Comparison of ENCODE assay signal across 10 mouse cellular contexts in the genomic region with DNA sequence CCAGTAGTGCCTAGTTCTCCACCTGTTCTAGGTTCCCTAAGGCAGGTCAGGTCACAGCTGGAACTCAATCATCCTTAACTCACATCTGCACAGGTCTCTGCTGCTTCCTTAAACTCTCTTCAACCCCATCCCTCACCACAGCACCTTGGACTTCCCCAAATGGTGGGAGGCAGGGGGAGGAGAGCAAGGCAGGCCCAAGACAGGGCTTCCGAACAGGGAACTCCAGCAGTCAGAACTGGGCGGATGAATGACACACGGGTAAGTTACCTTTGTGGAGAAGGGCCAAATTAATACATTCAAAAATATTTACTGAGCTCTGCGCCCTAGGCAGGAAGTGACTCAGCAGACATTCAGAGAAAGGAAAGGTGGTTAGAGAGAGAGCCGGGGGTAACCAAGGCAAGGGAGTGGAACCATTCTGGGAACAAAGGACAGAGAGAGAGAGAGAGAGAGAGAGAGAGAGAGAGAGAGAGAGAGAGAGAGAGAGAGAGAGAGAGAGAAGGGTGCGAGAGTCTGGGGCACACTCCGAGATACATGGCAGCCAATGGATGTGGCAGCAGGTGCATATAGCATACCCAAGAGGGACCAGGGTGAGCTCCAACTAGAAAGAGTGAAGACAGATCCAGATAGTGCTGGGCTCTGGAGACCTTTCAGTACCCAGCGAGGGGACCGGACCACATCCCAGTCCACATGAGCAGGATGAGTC. TPM values are rescaled to one million over a fixed set of nuclear protein-coding genes. Genes with fewer than 3 reads are reported as not detected.
DNase-seq lines count a peak whose midpoint lies in the region; ATAC-seq and TF ChIP-seq lines count a peak whose summit lies in the region.
"Had no signal": no experiment of that assay in that cellular context is flagged by ENCODE, and none has a peak within 500 bp of the region (broad histone marks: within the 10 kb centered on the region; RNA-seq: fewer than 3 reads in every experiment).

No protein-coding gene starts in this region.

- H3K9me3 ChIP-seq in heart, embryonic 16.5 days (replicated peaks; ENCODE audit: control insufficient read depth, low read length) = no peaks in the 10 kb centered on the region
- H3K9me3 ChIP-seq in neural tube, embryonic 13.5 days = no peaks in the 10 kb centered on the region
- H3K9me3 ChIP-seq: G1E had no signal

- intact Hi-C loops in heart, adult 2 months (cut with DNase I) = no loop called here

- ATAC-seq in heart, embryonic 16.5 days (replicated peaks; ENCODE audit: extremely low read depth, insufficient read depth, low FRiP score) = no peak
- no peak for ATAC-seq in neural tube, embryonic 13.5 days (ENCODE audit: low read depth)
- ATAC-seq in granulocyte monocyte progenitor cell, adult 5-6 weeks (replicated peaks; ENCODE audit: poor library complexity, severe bottlenecking) = peak; percentile 85

- no peak for TF ChIP-seq EP300 in heart, adult 2 months (IDR thresholded peaks at IDR 0.05; ENCODE audit: insufficient read depth, low read depth, low read length)

- TF ChIP-seq CTCF in heart, adult 2 months (IDR thresholded peaks at IDR 0.05) = no peak

- no peak overlapping the region for H3K4me3 ChIP-seq in heart, embryonic 16.5 days (ENCODE audit: low read length)
- no peak overlapping the region for H3K4me3 ChIP-seq in heart, adult 2 months
- no peak overlapping the region for H3K4me3 ChIP-seq in neural tube, embryonic 13.5 days
- H3K4me3 ChIP-seq: gastrocnemius, adult 2 months had no signal

- peak overlapping the region; percentile 5 for H3K27ac ChIP-seq in heart, embryonic 16.5 days (ENCODE audit: low read length)
- no peak overlapping the region for H3K27ac ChIP-seq in heart, adult 2 months
- H3K27ac ChIP-seq in neural tube, embryonic 13.5 days (replicated peaks) = peak overlapping the region; percentile 42; the same call in 1 of the 2 replicates
- H3K27ac ChIP-seq: gastrocnemius, adult 2 months had no signal

- H3K4me2 ChIP-seq in heart, embryonic 16.5 days (ENCODE audit: low read depth, low read length) = no peak overlapping the region
- no peak overlapping the region for H3K4me2 ChIP-seq in neural tube, embryonic 13.5 days

- no peaks in the 10 kb centered on the region for H3K79me2 ChIP-seq in heart, adult 2 months (replicated peaks; ENCODE audit: control insufficient read depth, insufficient read depth, low read length)

- TF ChIP-seq POLR2A in heart, adult 2 months (IDR thresholded peaks at IDR 0.05; ENCODE audit: insufficient read depth, low read depth, low read length) = no peak

- WGBS in heart, embryonic 16.5 days = 68% methylated on average over 9 of the region's 9 CpGs
- 65% methylated on average over 9 of the region's 9 CpGs for WGBS in heart, adult 2 months
- WGBS in neural tube, embryonic 13.5 days = 89% methylated on average over 9 of the region's 9 CpGs

- no peaks in the 10 kb centered on the region for H3K36me3 ChIP-seq in heart, embryonic 16.5 days (ENCODE audit: control insufficient read depth, insufficient read depth)
- H3K36me3 ChIP-seq in heart, adult 2 months (ENCODE audit: control insufficient read depth, insufficient read depth, low read length) = no peaks in the 10 kb centered on the region
- H3K36me3 ChIP-seq in neural tube, embryonic 13.5 days = no peaks in the 10 kb centered on the region
- no peaks in the 10 kb centered on the region for H3K36me3 ChIP-seq in splenic B cell, adult 2 months (ENCODE audit: control insufficient read depth, insufficient read depth, low read length, poor library complexity, severe bottlenecking)
- H3K36me3 ChIP-seq: G1E had no signal

- no peaks in the 10 kb centered on the region for H3K27me3 ChIP-seq in heart, embryonic 16.5 days (ENCODE audit: control insufficient read depth, insufficient read depth, low read length)
- no peaks in the 10 kb centered on the region for H3K27me3 ChIP-seq in heart, adult 2 months (ENCODE audit: control insufficient read depth, insufficient read depth, low read length)
- H3K27me3 ChIP-seq in neural tube, embryonic 13.5 days = no peaks in the 10 kb centered on the region
- H3K27me3 ChIP-seq in splenic B cell, adult 2 months (ENCODE audit: control insufficient read depth, insufficient read depth, low read length, poor library complexity, severe bottlenecking) = no peaks in the 10 kb centered on the region

- DNase-seq in heart, adult 2 months = no peak
- DNase-seq in neural tube, embryonic 10.5 days (ENCODE audit: extremely low spot score, low spot score) = no peak
- DNase-seq in splenic B cell, adult 2 months (ENCODE audit: low read depth, low spot score) = peak; percentile 80
- no peak for DNase-seq in left cerebral cortex, adult 9 months (ENCODE audit: low spot score in 2 of 2)
- no peak for DNase-seq in cerebellum, adult 8-10 months
- DNase-seq: gastrocnemius, adult 2 months had no signal

- no peak overlapping the region for H3K9ac ChIP-seq in heart, embryonic 16.5 days (ENCODE audit: low read length)
- H3K9ac ChIP-seq in heart, adult 2 months (ENCODE audit: low read depth, low read length) = no peak overlapping the region
- H3K9ac ChIP-seq in neural tube, embryonic 13.5 days = no peak overlapping the region

- peaks cover 88% of the 10 kb centered on the region for H3K4me1 ChIP-seq in heart, embryonic 16.5 days (ENCODE audit: control insufficient read depth, insufficient read depth, low read length)
- peaks cover 40% of the 10 kb centered on the region for H3K4me1 ChIP-seq in heart, adult 2 months (ENCODE audit: control insufficient read depth, insufficient read depth, low read length)
- peaks cover 40% of the 10 kb centered on the region for H3K4me1 ChIP-seq in neural tube, embryonic 13.5 days (replicated peaks)

RNA-seq across cellular contexts. Expression of gene Smad3, which starts 36.1 kb away (rescaled TPM):
- polyA plus RNA-seq in heart, embryonic 16.5 days (2015; fragmentation: Nextera tagmentation; extraction: Ambion mirVana) = 12.5 and 13.7 TPM in 2 replicates
- 10 to 100 TPM; 12.4 to 13.0 TPM for total RNA-seq in heart, adult 2 months (2021)
- polyA plus RNA-seq in heart, adult 2 months (2012; rRNA removed) = 18.4 and 24.0 TPM in 2 replicates
- polyA plus RNA-seq in neural tube, embryonic 13.5 days (2015; fragmentation: Nextera tagmentation; extraction: Ambion mirVana) = 13.2 and 14.9 TPM in 2 replicates
- total RNA-seq in granulocyte monocyte progenitor cell, adult 5-6 weeks (2014; fragmentation: Nextera tagmentation) = 12.6 and 21.3 TPM in 2 replicates
- 11.6 and 24.7 TPM in 2 replicates for total RNA-seq in granulocyte monocyte progenitor cell, adult 5-6 weeks (2017)
